Mouse (Mus musculus) CH12.LX (cell line): ENCODE results near the gene B3gnt8.

Source experiments
- CHD1 ChIP-seq: IDR thresholded peaks from 2 replicates; pipeline ENCODE4 v1.6.1; 2012; ENCODE audit warnings: low read depth, low read length, improper control_type of control experiment, inconsistent platforms
- CTCF ChIP-seq, 2 experiments: IDR thresholded peaks in 1 of 2; conservative IDR thresholded peaks in 1 of 2; 2 replicates each; pipeline ENCODE4 v1.5.1; 2011 to 2012; ENCODE audit warnings: low read depth in 2 of 2, low read length in 2 of 2, improper control_type of control experiment in 1 of 2, inconsistent platforms in 1 of 2, mild to moderate bottlenecking in 1 of 2, moderate library complexity in 1 of 2
- ELF1 ChIP-seq: IDR thresholded peaks from 2 replicates; pipeline ENCODE4 v1.6.1; 2014; ENCODE audit warnings: low read depth, mild to moderate bottlenecking, inconsistent platforms, low read length, improper control_type of control experiment
- GABPA ChIP-seq: IDR thresholded peaks from 2 replicates; pipeline ENCODE4 v1.6.1; 2012; ENCODE audit warnings: low read depth, low read length, improper control_type of control experiment, inconsistent platforms; ENCODE audit not compliant: insufficient replicate concordance
- HCFC1 ChIP-seq: IDR thresholded peaks from 2 replicates; pipeline ENCODE4 v1.6.1; 2012; ENCODE audit warnings: low read depth, mild to moderate bottlenecking, inconsistent platforms, low read length, improper control_type of control experiment
- JUN ChIP-seq: IDR thresholded peaks from 2 replicates; pipeline ENCODE4 v1.6.1; 2011; ENCODE audit warnings: low read depth, mild to moderate bottlenecking, low read length, improper control_type of control experiment, moderate library complexity; ENCODE audit not compliant: insufficient read depth
- KAT2A ChIP-seq: IDR thresholded peaks from 2 replicates; pipeline ENCODE4 v1.6.1; 2012; ENCODE audit warnings: low read length, improper control_type of control experiment, inconsistent platforms; ENCODE audit not compliant: insufficient replicate concordance
- POLR2A ChIP-seq: IDR thresholded peaks from 2 replicates; pipeline ENCODE4 v1.6.1; 2011; ENCODE audit warnings: low read depth, mild to moderate bottlenecking, improper control_type of control experiment, low read length
- RAD21 ChIP-seq: IDR thresholded peaks from 2 replicates; pipeline ENCODE4 v1.6.1; 2011; ENCODE audit warnings: low read depth, mild to moderate bottlenecking, low read length, improper control_type of control experiment, moderate library complexity
- ZKSCAN1 ChIP-seq: IDR thresholded peaks from 2 replicates; pipeline ENCODE4 v1.6.1; 2012; ENCODE audit warnings: low read depth, inconsistent platforms, low read length, improper control_type of control experiment, borderline replicate concordance

DNA sequence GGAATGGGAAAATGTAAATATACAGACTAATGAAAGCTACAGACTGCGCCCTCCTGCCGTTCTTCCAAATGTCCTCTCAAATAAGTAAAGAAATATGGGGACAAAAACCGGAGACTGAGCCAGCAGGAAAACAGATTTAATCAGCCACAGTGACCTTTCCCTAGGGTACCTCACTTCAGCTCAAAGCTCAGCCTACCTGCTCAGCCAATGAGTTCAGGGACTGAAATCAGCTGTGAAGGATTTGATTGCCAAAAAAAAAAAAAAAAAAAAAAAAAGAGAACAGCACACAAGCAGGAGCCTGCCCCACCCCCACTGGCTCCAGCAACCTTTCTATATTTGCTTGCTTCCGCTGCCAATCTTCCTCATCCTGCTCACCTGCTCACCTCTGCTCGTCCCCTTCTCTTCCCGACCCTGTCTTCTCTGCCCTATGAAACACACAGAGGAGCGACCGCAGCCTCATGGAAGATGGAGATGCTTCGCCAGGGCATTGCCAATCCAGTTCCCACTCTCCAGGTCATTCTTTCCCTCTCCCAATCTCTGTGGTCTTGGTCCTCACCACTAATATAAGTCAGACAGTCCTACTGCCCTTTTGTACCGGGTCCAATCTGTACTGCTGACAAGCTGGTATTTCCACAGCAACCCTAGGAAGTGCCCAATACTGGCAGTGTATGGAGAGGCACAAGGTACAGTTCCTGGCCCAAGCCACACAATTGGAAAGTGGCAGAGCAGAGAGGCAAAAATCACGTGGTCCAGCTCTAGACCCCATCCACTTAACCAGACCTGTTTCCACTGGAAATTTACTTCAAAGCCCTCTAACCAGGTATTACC is 29.4 kb downstream of the B3gnt8 start:
- no peak for TF ChIP-seq POLR2A
- no peak for TF ChIP-seq HCFC1
- no peak for TF ChIP-seq JUN
- no peak for TF ChIP-seq GABPA
- no peak for TF ChIP-seq CTCF (conservative IDR thresholded peaks at IDR 0.05 in 1 of 2, IDR thresholded peaks at IDR 0.05 in 1 of 2; ENCODE audit: low read depth in 2 of 2, low read length in 2 of 2)
- TF ChIP-seq ZKSCAN1 = no peak
- no peak for TF ChIP-seq CHD1
- TF ChIP-seq KAT2A = no peak
- TF ChIP-seq RAD21 = no peak
- TF ChIP-seq ELF1 = no peak
